Mouse (Mus musculus) kidney, postnatal 10 days (tissue): ENCODE results near the gene Cldn4.
"Not testable (repeated sequence)": the region's sequence is repeated elsewhere in the genome, so short reads cannot be mapped to it uniquely, and the experiment has no call there.

Source experiments
- DNase-seq: peaks from one replicate; pipeline ENCODE4 v3.0.0; 2021; ENCODE audit warnings: mixed read lengths

The Cldn4 gene

GRCm38 (mm10) chr5:134946857-134947255, at the start of gene Cldn4:
Cldn4 (minus strand) TSS chr5:134946934.
- DNase-seq = peak; percentile 70

GRCm38 (mm10) chr5:134992566-134992965, 45.8 kb upstream of the Cldn4 start:
- no peak for DNase-seq

- DNase-seq = no peak
Measured at GRCm38 (mm10) chr5:134989741-134990140, 43.0 kb upstream of the Cldn4 start.

- DNase-seq = no peak
Measured at GRCm38 (mm10) chr5:134989166-134989565, 42.4 kb upstream of the Cldn4 start.

- DNase-seq = peak; percentile 41
Measured at GRCm38 (mm10) chr5:134986298-134987268, 39.8 kb upstream of the Cldn4 start.

- peak; percentile 79 for DNase-seq
Measured at GRCm38 (mm10) chr5:134985633-134986297, 39.0 kb upstream of the Cldn4 start, which contains the start of gene Cldn3. Cldn3 (plus strand) TSS chr5:134986214.

GRCm38 (mm10) chr5:134983771-134984170, 37.0 kb upstream of the Cldn4 start:
- DNase-seq = no peak

GRCm38 (mm10) chr5:134983111-134983510, 36.4 kb upstream of the Cldn4 start:
- DNase-seq = no peak

- no peak for DNase-seq
Measured at GRCm38 (mm10) chr5:134981149-134981548, 34.4 kb upstream of the Cldn4 start.

- no peak for DNase-seq
Measured at GRCm38 (mm10) chr5:134977837-134978236, 31.1 kb upstream of the Cldn4 start.

- DNase-seq = no peak
Measured at GRCm38 (mm10) chr5:134976577-134977250, 30.0 kb upstream of the Cldn4 start.

GRCm38 (mm10) chr5:134976164-134976563, 29.4 kb upstream of the Cldn4 start:
- no peak for DNase-seq

- no peak for DNase-seq
Measured at GRCm38 (mm10) chr5:134974921-134975320, 28.2 kb upstream of the Cldn4 start.

GRCm38 (mm10) chr5:134974294-134974693, 27.6 kb upstream of the Cldn4 start:
- DNase-seq = no peak

GRCm38 (mm10) chr5:134973526-134973925, 26.8 kb upstream of the Cldn4 start:
- DNase-seq = no peak

- DNase-seq = no peak
Measured at GRCm38 (mm10) chr5:134973081-134973480, 26.3 kb upstream of the Cldn4 start.

- no peak for DNase-seq
Measured at GRCm38 (mm10) chr5:134970671-134971070, 23.9 kb upstream of the Cldn4 start.

GRCm38 (mm10) chr5:134967164-134967944, 20.6 kb upstream of the Cldn4 start:
- DNase-seq = no peak

- DNase-seq = peak; percentile 60
Measured at GRCm38 (mm10) chr5:134965852-134966821, 19.4 kb upstream of the Cldn4 start.

GRCm38 (mm10) chr5:134965473-134965851, 18.7 kb upstream of the Cldn4 start:
- DNase-seq = peak; percentile 89

GRCm38 (mm10) chr5:134964655-134965054, 17.9 kb upstream of the Cldn4 start:
- not testable (repeated sequence) for DNase-seq
